Mouse (Mus musculus) embryo, embryonic 10.5 days (tissue): ENCODE results near the gene Evi5.

ENCODE experiments used
- DNase-seq: peaks from one replicate; pipeline ENCODE4 v3.0.0-alpha.2; 2015; ENCODE audit warnings: low spot score

The Evi5 gene

GRCm38 (mm10) chr5:107802621-107803020 is 72.3 kb downstream of the Evi5 start:
- DNase-seq, result no peak

DNA sequence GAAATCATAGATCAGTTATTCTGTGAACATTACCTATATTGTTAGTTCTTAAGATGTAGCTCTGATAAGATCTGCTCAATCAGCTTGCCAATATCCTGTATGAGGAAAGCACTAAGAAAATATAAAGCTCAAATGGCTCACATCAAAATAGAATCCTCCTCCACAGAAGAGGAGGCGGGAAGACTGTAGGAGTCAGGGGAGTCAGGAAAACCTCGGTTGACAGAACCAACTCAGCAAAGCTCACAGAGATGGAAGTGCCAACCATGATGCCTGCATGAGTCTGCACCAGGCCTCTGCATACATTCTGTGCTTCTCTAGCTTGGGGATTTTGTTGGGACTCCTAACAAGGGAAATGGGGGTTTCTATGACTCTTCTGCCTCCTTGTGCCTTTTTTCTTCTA is 73.7 kb downstream of the Evi5 start:
- DNase-seq, result no peak

DNA sequence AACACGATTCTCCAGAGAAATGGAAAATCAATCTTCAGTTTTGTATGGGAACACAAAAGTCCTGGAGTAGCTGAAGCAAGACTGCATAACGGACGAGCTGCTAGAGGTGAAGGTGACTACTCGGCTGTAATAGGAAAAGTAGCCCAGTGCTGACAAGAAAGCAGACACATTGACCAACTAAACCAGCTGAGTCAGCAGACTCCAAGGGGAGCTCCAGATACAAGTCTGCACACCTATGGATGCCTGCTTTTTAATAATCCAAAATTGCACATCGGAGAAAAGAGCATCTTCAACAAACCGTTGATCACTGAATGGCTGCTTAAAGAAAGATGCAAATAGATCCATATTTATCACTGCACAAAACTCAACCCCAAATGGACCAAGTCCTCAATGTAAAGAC is 76.6 kb downstream of the Evi5 start:
- DNase-seq, result no peak

GRCm38 (mm10) chr5:107793927-107794326 is 81.0 kb downstream of the Evi5 start:
- DNase-seq, result peak; percentile 35

DNA sequence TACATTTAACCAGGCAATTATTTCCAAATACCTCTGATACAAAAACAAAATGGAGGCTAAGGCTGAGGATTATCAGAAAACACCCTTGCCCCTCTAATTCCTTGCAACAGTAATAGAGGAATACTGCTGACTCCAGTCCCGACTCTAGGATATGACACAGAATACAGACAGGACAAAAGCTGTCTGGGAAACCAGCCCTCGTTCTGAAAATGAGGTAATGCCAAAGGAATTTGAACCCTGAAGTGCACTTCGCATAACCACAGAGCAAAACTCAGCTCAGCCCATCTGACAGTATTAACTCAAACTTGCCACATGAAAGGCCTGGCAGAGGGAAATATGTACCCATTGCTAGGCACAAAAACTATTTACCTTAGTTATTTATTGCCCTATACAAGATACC is 81.6 kb downstream of the Evi5 start:
- peak; percentile 27 for DNase-seq

- DNase-seq, result no peak
These were observed 82.4 kb downstream of the Evi5 start for GRCm38 (mm10) chr5:107792516-107792915.

DNA sequence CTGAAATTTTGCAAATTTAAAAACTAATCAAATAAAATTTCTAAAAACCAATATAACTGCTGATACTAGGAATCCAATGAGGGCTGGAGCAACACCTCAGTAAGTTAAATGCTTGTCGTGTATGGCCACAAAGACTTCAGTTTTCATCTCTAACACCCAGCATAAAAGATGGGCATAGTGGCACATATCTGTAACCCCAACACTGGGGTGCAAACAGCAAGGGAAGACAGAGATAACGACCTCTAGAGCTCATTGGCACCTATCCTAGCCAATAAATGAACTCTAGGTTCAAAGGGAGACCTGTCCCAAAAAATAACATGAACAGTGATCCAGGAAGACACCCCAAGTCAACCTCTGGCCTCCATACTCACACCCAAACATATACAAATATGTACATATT is 82.9 kb downstream of the Evi5 start:
- no peak for DNase-seq

DNA sequence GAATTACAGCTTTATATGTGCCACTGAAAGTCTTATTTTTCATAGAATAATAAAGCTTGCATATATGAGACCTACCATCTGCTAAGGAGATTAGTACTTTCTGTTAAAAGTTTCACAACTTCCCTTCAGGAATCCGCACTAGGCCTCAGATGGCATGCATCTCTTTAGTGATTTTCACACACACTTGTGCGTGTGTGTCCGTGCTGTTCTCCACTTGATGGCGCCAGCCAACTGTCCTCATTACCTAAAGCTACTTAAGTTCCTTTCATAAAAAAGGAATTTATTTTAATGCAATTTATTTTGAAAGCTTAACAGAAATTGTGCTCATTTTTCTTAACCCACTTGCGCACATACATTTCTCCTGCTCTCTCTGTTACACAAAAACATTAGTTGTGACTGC is 85.4 kb downstream of the Evi5 start:
- peak; percentile 9 for DNase-seq

DNA sequence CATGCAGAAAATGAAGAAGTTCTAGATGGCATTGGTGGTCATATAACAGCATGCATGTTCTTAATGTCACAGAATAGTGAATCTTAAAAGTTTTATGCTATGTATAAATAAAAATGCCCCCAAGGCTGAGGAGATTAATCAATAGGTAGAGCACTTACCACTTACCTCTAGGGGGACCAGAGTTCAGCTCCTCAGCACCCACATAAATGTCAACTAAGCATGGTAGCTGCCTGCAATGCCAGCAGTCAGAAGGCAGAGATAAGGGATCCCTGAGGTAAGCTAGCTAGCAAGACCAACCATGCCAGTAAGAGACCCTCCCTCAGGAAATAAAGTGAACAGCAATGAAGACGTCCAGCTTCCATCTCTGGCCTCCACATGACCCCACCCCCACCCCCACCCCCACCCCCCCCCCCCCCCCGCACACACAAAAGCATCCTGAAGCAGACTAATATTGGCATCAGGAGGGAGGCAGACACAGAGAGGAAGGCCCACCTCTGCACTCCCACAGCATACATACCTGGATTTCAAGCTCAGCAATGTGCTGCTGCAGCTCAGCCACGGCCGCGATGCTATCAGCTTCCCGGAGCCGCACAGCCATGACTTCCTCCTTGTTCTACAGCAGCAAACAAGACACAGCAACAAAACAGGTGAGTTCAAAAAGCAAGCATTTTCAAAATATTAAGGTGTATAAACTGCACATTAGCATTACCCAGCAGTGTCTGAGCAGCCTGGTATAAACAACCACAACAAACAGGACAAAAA is 87.0 kb downstream of the Evi5 start:
- DNase-seq, result no peak

DNA sequence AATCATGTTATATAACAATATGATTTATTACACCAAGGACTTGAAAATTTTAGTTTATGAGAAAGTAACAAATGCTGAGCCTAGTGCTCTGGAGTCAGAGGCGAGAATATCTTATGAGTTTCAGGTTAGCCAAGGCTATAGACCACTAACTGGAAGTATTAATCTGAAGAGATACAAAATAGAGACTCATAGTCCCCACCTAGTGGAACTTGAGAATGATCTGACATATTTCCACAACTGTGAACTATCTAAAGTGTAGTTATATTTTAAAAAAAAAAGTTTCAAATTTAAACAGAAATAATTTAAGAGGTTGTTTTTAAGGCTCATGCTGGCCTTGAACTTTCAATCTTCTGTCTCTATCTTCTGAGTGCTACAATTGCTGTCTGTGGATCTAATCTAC is 92.5 kb downstream of the Evi5 start:
- DNase-seq, result no peak

- no peak for DNase-seq
These were observed 96.1 kb downstream of the Evi5 start for GRCm38 (mm10) chr5:107778763-107779162.

- no peak for DNase-seq
These were observed 97.4 kb downstream of the Evi5 start for GRCm38 (mm10) chr5:107777545-107777830.

DNA sequence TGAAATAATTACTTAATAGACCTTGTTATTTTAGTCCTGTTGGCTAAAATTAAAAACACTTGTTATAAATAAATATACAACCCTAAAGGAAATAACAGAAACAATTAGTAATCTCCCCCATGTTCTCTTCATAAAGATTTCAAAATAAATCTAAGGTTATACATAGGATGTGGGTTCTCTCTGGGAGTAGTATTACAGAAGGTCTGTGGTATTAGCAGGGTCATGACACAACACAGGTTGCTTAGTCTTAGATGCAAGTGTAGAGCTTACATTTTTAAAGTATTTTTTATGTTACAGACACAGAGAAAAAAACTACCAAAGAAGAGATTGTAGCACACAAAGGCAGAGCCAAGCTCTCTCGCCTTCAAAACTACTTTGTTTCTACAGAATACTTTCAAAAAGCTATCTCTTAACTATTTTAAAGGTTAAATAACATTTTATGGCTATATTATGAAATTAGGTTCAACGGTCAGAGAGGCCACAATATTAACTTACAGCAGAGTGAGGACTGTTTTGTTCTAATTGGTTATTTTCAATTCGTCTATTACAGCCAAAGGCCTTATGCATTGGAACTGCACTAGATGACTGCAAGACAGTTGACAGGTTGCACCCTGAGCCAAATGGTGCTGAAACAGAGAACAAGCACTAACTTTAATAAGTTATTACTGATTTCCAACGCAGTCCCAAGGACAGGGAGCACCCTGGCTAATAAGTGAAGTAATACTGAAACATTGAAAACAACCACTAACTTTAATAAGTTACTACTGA is 97.9 kb downstream of the Evi5 start:
- DNase-seq, result no peak

GRCm38 (mm10) chr5:107775875-107776274 is 99.0 kb downstream of the Evi5 start:
- no peak for DNase-seq

- DNase-seq, result no peak
These were observed 102.9 kb downstream of the Evi5 start for GRCm38 (mm10) chr5:107772049-107772448.

GRCm38 (mm10) chr5:107768224-107768623 is 106.7 kb downstream of the Evi5 start:
- no peak for DNase-seq

DNA sequence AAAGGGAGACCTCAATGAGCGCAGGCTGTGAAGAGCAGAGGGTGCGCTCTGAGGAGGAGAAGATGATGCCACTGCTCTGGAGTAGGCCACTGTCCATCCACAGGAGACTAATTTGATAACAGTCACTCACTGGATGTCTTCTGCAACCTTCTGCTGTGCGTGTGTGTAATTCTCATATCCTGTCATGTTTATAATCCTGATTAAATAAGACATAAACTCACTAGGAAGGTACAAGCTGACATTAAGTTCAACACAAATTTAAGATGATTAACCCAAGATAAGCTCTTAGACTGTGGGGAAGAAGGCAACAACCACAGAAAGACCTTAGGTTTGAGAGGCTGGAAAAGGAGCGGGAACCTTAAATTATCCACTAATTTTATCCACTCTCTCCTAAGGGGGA is 109.0 kb downstream of the Evi5 start:
- DNase-seq, result no peak

DNA sequence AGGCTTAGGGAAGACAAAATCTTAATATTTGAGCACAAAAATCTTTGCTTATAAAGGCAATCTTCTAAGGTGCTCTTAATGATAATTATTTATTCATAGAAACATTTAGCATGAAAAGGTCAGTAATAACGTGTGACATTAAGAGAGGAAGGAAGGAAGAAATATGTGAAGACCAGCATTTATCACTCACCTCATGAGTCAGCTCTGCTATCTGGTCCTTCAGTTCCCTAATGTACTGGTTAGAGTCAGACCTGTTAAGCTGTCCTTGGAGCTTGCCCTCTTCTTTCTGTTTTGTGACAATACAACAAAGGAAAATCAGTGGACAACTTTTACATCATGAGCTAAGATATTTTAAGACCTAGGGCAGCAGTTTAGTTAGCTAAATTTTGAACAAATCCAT is 110.4 kb downstream of the Evi5 start:
- DNase-seq, result no peak

DNA sequence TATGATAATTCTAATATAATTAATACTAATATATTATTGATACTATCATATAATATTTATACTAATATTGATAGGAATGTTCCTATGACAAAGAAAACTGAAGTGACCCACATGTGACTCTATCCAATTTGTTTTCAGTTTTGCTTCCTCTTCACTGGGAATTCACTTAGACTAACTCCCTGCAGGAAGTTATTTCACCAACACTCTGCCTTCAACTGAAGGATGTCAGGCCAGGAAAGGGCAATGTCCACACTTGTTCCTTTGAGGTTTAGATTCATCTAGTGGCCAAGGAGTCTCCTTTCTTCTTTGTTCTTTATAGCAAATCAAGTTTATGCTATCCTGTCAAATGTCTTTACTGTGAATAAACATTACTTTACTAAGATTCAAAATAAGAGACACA is 111.2 kb downstream of the Evi5 start:
- DNase-seq, result no peak

- DNase-seq, result peak; percentile 19
These were observed 115.8 kb downstream of the Evi5 start for GRCm38 (mm10) chr5:107759121-107759520.

GRCm38 (mm10) chr5:107756072-107756471 is 118.8 kb downstream of the Evi5 start:
- DNase-seq, result no peak

DNA sequence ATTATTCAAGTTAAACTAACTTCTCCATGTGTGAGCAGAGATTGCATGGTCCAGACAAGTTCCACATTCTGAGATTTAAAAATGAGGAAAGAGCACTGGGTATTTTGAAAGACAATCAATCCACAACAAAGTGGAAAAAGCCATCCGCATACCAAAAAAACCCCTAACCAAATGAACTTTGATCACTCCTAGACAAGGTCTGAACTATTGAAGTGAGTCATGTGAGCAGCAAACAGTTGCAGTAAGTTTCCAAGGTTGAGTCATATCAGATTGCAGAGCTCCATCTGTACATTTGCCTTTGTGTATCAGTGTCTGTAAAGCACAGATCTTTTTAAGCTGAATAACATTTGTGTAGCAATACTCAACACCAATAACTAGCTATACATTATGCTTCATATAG is 120.2 kb downstream of the Evi5 start:
- no peak for DNase-seq

DNA sequence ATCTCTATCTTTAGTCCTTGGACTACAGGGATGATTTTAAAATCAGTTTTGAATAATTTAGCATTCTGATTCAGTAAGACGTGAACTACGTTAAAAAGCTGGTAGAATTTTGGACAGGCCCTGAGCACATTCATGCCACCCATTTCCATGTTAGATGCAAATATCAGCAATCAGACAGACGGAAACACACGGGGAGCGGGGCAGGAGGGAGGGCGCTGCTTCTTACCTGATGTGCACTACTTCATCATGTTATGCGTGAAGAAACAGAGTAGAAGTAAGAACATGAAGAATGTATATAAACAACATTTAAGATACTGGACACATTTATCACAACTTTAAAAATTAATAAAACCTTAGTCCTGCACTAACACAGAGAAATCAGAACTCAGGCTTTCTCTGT is 121.3 kb downstream of the Evi5 start:
- DNase-seq, result no peak
